Mouse (Mus musculus) hindbrain, embryonic 10.5 days (tissue): ENCODE results near the gene Grik1. TPM values are rescaled to one million over a fixed set of nuclear protein-coding genes. Genes with fewer than 3 reads are reported as not detected.
A peak's percentile ranks its signal among the peaks of the same experiment; 100 is the strongest.

Source experiments
- DNase-seq: peaks from one replicate; pipeline ENCODE4 v3.0.0-alpha.2; 2017; ENCODE audit warnings: low spot score
- H3K27ac ChIP-seq: fragments of 300-500 bp; sonication (generic); 2 replicates; pipeline ENCODE4 v1.5.1; 2016; ENCODE audit warnings: mild to moderate bottlenecking, moderate library complexity
- H3K27me3 ChIP-seq: fragments of 300-500 bp; sonication (generic); 2 replicates; pipeline ENCODE4 v1.6.1; 2016; ENCODE audit warnings: mild to moderate bottlenecking; ENCODE audit not compliant: poor library complexity, insufficient read depth, severe bottlenecking
- H3K36me3 ChIP-seq: fragments of 300-500 bp; sonication (generic); 2 replicates; pipeline ENCODE4 v1.6.1; 2016; ENCODE audit warnings: mild to moderate bottlenecking, moderate library complexity
- H3K4me1 ChIP-seq: fragments of 300-500 bp; sonication (generic); replicated peaks from 2 replicates; pipeline ENCODE4 v1.6.1; 2016; ENCODE audit warnings: mild to moderate bottlenecking
- H3K4me3 ChIP-seq: fragments of 300-500 bp; sonication (generic); 2 replicates; pipeline ENCODE4 v1.5.1; 2016; ENCODE audit warnings: mild to moderate bottlenecking, moderate library complexity
- H3K9me3 ChIP-seq: fragments of 300-500 bp; sonication (generic); 2 replicates; pipeline ENCODE4 v1.6.1; 2016; ENCODE audit warnings: mild to moderate bottlenecking, moderate library complexity
- WGBS: fragments of 180-500 bp; shearing (Covaris S2); methylation state at CpG from one replicate; pipeline ENCODE4 v1.1.7; 2016; 5-methylcytosine and 5-hydroxymethylcytosine counted together
- polyA plus RNA-seq: library from polyadenylated mRNA; unstranded; fragments of >200 nt; fragmentation: Nextera tagmentation; extraction: Ambion mirVana; gene quantifications from 2 replicates; pipeline ENCODE4 v1.2.1, GENCODE M21; 2016

The Grik1 gene
- polyA plus RNA-seq, 1 experiment from 2014 or later = 1.6 TPM

GRCm38 (mm10) chr16:87988805-87989204 lies 301.3 kb downstream of the Grik1 start:
- Histone ChIP-seq H3K27me3 (no peaks in the 10 kb centered on the region), H3K4me3 (no peak overlapping the region), H3K9me3 (no peaks in the 10 kb centered on the region), H3K36me3 (no peaks in the 10 kb centered on the region), H3K4me1 (peaks cover 6% of the 10 kb centered on the region), H3K27ac (no peak overlapping the region)
- WGBS = 34% methylated on average over 2 of the region's 2 CpGs
- DNase-seq = peak; percentile 55

GRCm38 (mm10) chr16:87984201-87984870 lies 305.7 kb downstream of the Grik1 start:
- no peak for DNase-seq
- H3K36me3 ChIP-seq = no peaks in the 10 kb centered on the region
- H3K27ac ChIP-seq = no peak overlapping the region
- no peaks in the 10 kb centered on the region for H3K9me3 ChIP-seq
- no peaks in the 10 kb centered on the region for H3K27me3 ChIP-seq
- peaks cover 6% of the 10 kb centered on the region for H3K4me1 ChIP-seq
- H3K4me3 ChIP-seq = no peak overlapping the region

- WGBS = 84% methylated on average over 3 of the region's 3 CpGs
- no peak for DNase-seq
- Histone ChIP-seq H3K36me3 (no peaks in the 10 kb centered on the region), H3K27me3 (no peaks in the 10 kb centered on the region), H3K27ac (no peak overlapping the region), H3K9me3 (no peaks in the 10 kb centered on the region), H3K4me1 (no peaks in the 10 kb centered on the region), H3K4me3 (no peak overlapping the region)
These were observed 316.0 kb downstream of the Grik1 start for GRCm38 (mm10) chr16:87974076-87974443.

GRCm38 (mm10) chr16:87973394-87974075 lies 316.5 kb downstream of the Grik1 start:
- no peak for DNase-seq
- no peaks in the 10 kb centered on the region for H3K9me3 ChIP-seq
- H3K36me3 ChIP-seq = no peaks in the 10 kb centered on the region
- H3K27ac ChIP-seq = no peak overlapping the region
- WGBS = 72% methylated on average over 2 of the region's 2 CpGs
- H3K27me3 ChIP-seq = no peaks in the 10 kb centered on the region
- no peak overlapping the region for H3K4me3 ChIP-seq
- no peaks in the 10 kb centered on the region for H3K4me1 ChIP-seq

GRCm38 (mm10) chr16:87971911-87972310 lies 318.2 kb downstream of the Grik1 start:
- Histone ChIP-seq H3K36me3 (no peaks in the 10 kb centered on the region), H3K9me3 (no peaks in the 10 kb centered on the region), H3K4me3 (no peak overlapping the region), H3K4me1 (no peaks in the 10 kb centered on the region), H3K27ac (no peak overlapping the region), H3K27me3 (no peaks in the 10 kb centered on the region)
- 87% methylated on average over 6 of the region's 6 CpGs for WGBS
- DNase-seq = no peak

- Histone ChIP-seq H3K4me1 (no peaks in the 10 kb centered on the region), H3K9me3 (no peaks in the 10 kb centered on the region), H3K36me3 (no peaks in the 10 kb centered on the region), H3K27me3 (no peaks in the 10 kb centered on the region), H3K27ac (no peak overlapping the region), H3K4me3 (no peak overlapping the region)
- no peak for DNase-seq
- WGBS = 88% methylated on average over 3 of the region's 3 CpGs
These were observed 320.1 kb downstream of the Grik1 start for GRCm38 (mm10) chr16:87969936-87970335.

GRCm38 (mm10) chr16:87961419-87961818 lies 328.6 kb downstream of the Grik1 start:
- H3K27ac ChIP-seq = no peak overlapping the region
- no peaks in the 10 kb centered on the region for H3K27me3 ChIP-seq
- no peaks in the 10 kb centered on the region for H3K4me1 ChIP-seq
- H3K4me3 ChIP-seq = no peak overlapping the region
- H3K9me3 ChIP-seq = no peaks in the 10 kb centered on the region
- WGBS = 84% methylated on average over 6 of the region's 6 CpGs
- no peaks in the 10 kb centered on the region for H3K36me3 ChIP-seq
- DNase-seq = no peak

GRCm38 (mm10) chr16:87957449-87957848 lies 332.6 kb downstream of the Grik1 start:
- H3K9me3 ChIP-seq = no peaks in the 10 kb centered on the region
- DNase-seq = no peak
- no peaks in the 10 kb centered on the region for H3K36me3 ChIP-seq
- H3K27me3 ChIP-seq = no peaks in the 10 kb centered on the region
- H3K4me3 ChIP-seq = no peak overlapping the region
- 92% methylated on average over 10 of the region's 10 CpGs for WGBS
- H3K27ac ChIP-seq = no peak overlapping the region
- H3K4me1 ChIP-seq = no peaks in the 10 kb centered on the region

- Histone ChIP-seq H3K9me3 (no peaks in the 10 kb centered on the region), H3K4me3 (no peak overlapping the region), H3K36me3 (no peaks in the 10 kb centered on the region), H3K27me3 (no peaks in the 10 kb centered on the region), H3K4me1 (no peaks in the 10 kb centered on the region), H3K27ac (no peak overlapping the region)
- no peak for DNase-seq
- 82% methylated on average over 5 of the region's 5 CpGs for WGBS
These were observed 333.9 kb downstream of the Grik1 start for GRCm38 (mm10) chr16:87956178-87956577.

- 84% methylated on average over 9 of the region's 9 CpGs for WGBS
- no peaks in the 10 kb centered on the region for H3K36me3 ChIP-seq
- no peak overlapping the region for H3K27ac ChIP-seq
- DNase-seq = no peak
- H3K4me1 ChIP-seq = no peaks in the 10 kb centered on the region
- no peaks in the 10 kb centered on the region for H3K9me3 ChIP-seq
- H3K27me3 ChIP-seq = no peaks in the 10 kb centered on the region
- no peak overlapping the region for H3K4me3 ChIP-seq
These were observed 335.2 kb downstream of the Grik1 start for GRCm38 (mm10) chr16:87954715-87955441.

- no peak for DNase-seq
- Histone ChIP-seq H3K4me3 (no peak overlapping the region), H3K9me3 (no peaks in the 10 kb centered on the region), H3K36me3 (no peaks in the 10 kb centered on the region), H3K4me1 (no peaks in the 10 kb centered on the region), H3K27me3 (no peaks in the 10 kb centered on the region), H3K27ac (no peak overlapping the region)
- 90% methylated on average over 4 of the region's 4 CpGs for WGBS
These were observed 336.9 kb downstream of the Grik1 start for GRCm38 (mm10) chr16:87953176-87953575.

- 87% methylated on average over 11 of the region's 11 CpGs for WGBS
- H3K4me1 ChIP-seq = no peaks in the 10 kb centered on the region
- DNase-seq = no peak
These were observed 340.2 kb downstream of the Grik1 start for GRCm38 (mm10) chr16:87949881-87950280.

GRCm38 (mm10) chr16:87948122-87948521 lies 341.9 kb downstream of the Grik1 start:
- no peaks in the 10 kb centered on the region for H3K9me3 ChIP-seq
- WGBS = 82% methylated on average over 4 of the region's 4 CpGs

More at GRCm38 (mm10) chr16:87949881-87950280, 340.2 kb downstream of the Grik1 start:
- Histone ChIP-seq H3K27ac (no peak overlapping the region), H3K36me3 (no peaks in the 10 kb centered on the region), H3K9me3 (no peaks in the 10 kb centered on the region), H3K4me3 (no peak overlapping the region), H3K27me3 (no peaks in the 10 kb centered on the region)

More at GRCm38 (mm10) chr16:87948122-87948521, 341.9 kb downstream of the Grik1 start:
- H3K27ac ChIP-seq = no peak overlapping the region
- no peak for DNase-seq
- no peaks in the 10 kb centered on the region for H3K36me3 ChIP-seq
- no peak overlapping the region for H3K4me3 ChIP-seq
- no peaks in the 10 kb centered on the region for H3K4me1 ChIP-seq
- no peaks in the 10 kb centered on the region for H3K27me3 ChIP-seq
